Mouse (Mus musculus): ENCODE results near the gene Dusp14. TPM values are rescaled to one million over a fixed set of nuclear protein-coding genes. Genes with fewer than 3 reads are reported as not detected.

Dusp14 gene
- polyA plus RNA-seq, 1 experiment from 2014 or later = 45.7 TPM

GRCm38 (mm10) chr11:84060635-84061034 is 8.4 kb downstream of the Dusp14 start:
- H3K27me3 ChIP-seq (replicated peaks; ENCODE audit: control insufficient read depth, insufficient read depth, low read length) = no peaks in the 10 kb centered on the region
- H3K9me3 ChIP-seq (replicated peaks; ENCODE audit: control insufficient read depth, low read length) = no peaks in the 10 kb centered on the region
- H3K4me2 ChIP-seq (ENCODE audit: low read length) = no peak overlapping the region
- 83% methylated on average over 6 of the region's 6 CpGs for WGBS
- H3K9ac ChIP-seq (ENCODE audit: low read length) = no peak overlapping the region
- DNase-seq (ENCODE audit: low spot score) (no peak), ATAC-seq (no peak)
- H3K4me3 ChIP-seq (ENCODE audit: low read depth, low read length) = no peak overlapping the region
- H3K36me3 ChIP-seq (ENCODE audit: control insufficient read depth, insufficient read depth, low read length) = no peaks in the 10 kb centered on the region
- H3K27ac ChIP-seq (ENCODE audit: low read depth, low read length) = no peak overlapping the region
- H3K4me1 ChIP-seq (ENCODE audit: control insufficient read depth, insufficient read depth, low read length) = no peaks in the 10 kb centered on the region

GRCm38 (mm10) chr11:84059784-84060183 is 9.3 kb downstream of the Dusp14 start:
- ATAC-seq (no peak), DNase-seq (ENCODE audit: low spot score) (no peak)
- Histone ChIP-seq H3K9me3 (replicated peaks; ENCODE audit: control insufficient read depth, low read length) (no peaks in the 10 kb centered on the region), H3K27me3 (replicated peaks; ENCODE audit: control insufficient read depth, insufficient read depth, low read length) (no peaks in the 10 kb centered on the region), H3K4me1 (ENCODE audit: control insufficient read depth, insufficient read depth, low read length) (no peaks in the 10 kb centered on the region), H3K36me3 (ENCODE audit: control insufficient read depth, insufficient read depth, low read length) (no peaks in the 10 kb centered on the region), H3K4me3 (ENCODE audit: low read depth, low read length) (no peak overlapping the region), H3K27ac (ENCODE audit: low read depth, low read length) (no peak overlapping the region), H3K9ac (ENCODE audit: low read length) (no peak overlapping the region), H3K4me2 (ENCODE audit: low read length) (no peak overlapping the region)
- WGBS = 97% methylated on average over 2 of the region's 2 CpGs

- DNase-seq (ENCODE audit: low spot score) = no peak
- H3K27me3 ChIP-seq (replicated peaks; ENCODE audit: control insufficient read depth, insufficient read depth, low read length) = no peaks in the 10 kb centered on the region
- ATAC-seq = no peak
- H3K9me3 ChIP-seq (replicated peaks; ENCODE audit: control insufficient read depth, low read length) = no peaks in the 10 kb centered on the region
- no peaks in the 10 kb centered on the region for H3K36me3 ChIP-seq (ENCODE audit: control insufficient read depth, insufficient read depth, low read length)
- no peak overlapping the region for H3K4me2 ChIP-seq (ENCODE audit: low read length)
- no peak overlapping the region for H3K4me3 ChIP-seq (ENCODE audit: low read depth, low read length)
- H3K9ac ChIP-seq (ENCODE audit: low read length) = no peak overlapping the region
- H3K27ac ChIP-seq (ENCODE audit: low read depth, low read length) = no peak overlapping the region
- WGBS = 100% methylated on average over 2 of the region's 2 CpGs
- peaks cover 10% of the 10 kb centered on the region; the same call in 1 of the 2 replicates for H3K4me1 ChIP-seq (ENCODE audit: control insufficient read depth, insufficient read depth, low read length)
Observed at GRCm38 (mm10) chr11:84057418-84057817, 11.6 kb downstream of the Dusp14 start.

- H3K4me2 ChIP-seq (ENCODE audit: low read length) = no peak overlapping the region
- peaks cover 16% of the 10 kb centered on the region; the same call in 1 of the 2 replicates for H3K4me1 ChIP-seq (ENCODE audit: control insufficient read depth, insufficient read depth, low read length)
- DNase-seq (ENCODE audit: low spot score) (peak; percentile 88), ATAC-seq (peak; percentile 94)
- no peaks in the 10 kb centered on the region for H3K36me3 ChIP-seq (ENCODE audit: control insufficient read depth, insufficient read depth, low read length)
- H3K9ac ChIP-seq (ENCODE audit: low read length) = no peak overlapping the region
- H3K27me3 ChIP-seq (replicated peaks; ENCODE audit: control insufficient read depth, insufficient read depth, low read length) = no peaks in the 10 kb centered on the region
- WGBS = 30% methylated on average over 10 of the region's 10 CpGs
- no peaks in the 10 kb centered on the region for H3K9me3 ChIP-seq (replicated peaks; ENCODE audit: control insufficient read depth, low read length)
- H3K27ac ChIP-seq (ENCODE audit: low read depth, low read length) = peak overlapping the region; percentile 91
- no peak overlapping the region for H3K4me3 ChIP-seq (ENCODE audit: low read depth, low read length)
Observed at GRCm38 (mm10) chr11:84053524-84054163, 15.4 kb downstream of the Dusp14 start.

GRCm38 (mm10) chr11:84053055-84053454 is 16.0 kb downstream of the Dusp14 start:
- no peak for ATAC-seq

GRCm38 (mm10) chr11:84048411-84048810 is 20.6 kb downstream of the Dusp14 start:
- Histone ChIP-seq H3K4me3 (ENCODE audit: low read depth, low read length) (no peak overlapping the region), H3K4me2 (ENCODE audit: low read length) (no peak overlapping the region), H3K27me3 (replicated peaks; ENCODE audit: control insufficient read depth, insufficient read depth, low read length) (no peaks in the 10 kb centered on the region), H3K9me3 (replicated peaks; ENCODE audit: control insufficient read depth, low read length) (no peaks in the 10 kb centered on the region), H3K4me1 (ENCODE audit: control insufficient read depth, insufficient read depth, low read length) (peaks cover 29% of the 10 kb centered on the region), H3K9ac (ENCODE audit: low read length) (no peak overlapping the region), H3K36me3 (ENCODE audit: control insufficient read depth, insufficient read depth, low read length) (no peaks in the 10 kb centered on the region), H3K27ac (ENCODE audit: low read depth, low read length) (peak overlapping the region; percentile 6; the same call in 1 of the 2 replicates)
- DNase-seq (ENCODE audit: low spot score) = peak; percentile 74
- ATAC-seq = peak; percentile 62
- 62% methylated on average over 10 of the region's 10 CpGs for WGBS

More at GRCm38 (mm10) chr11:84053055-84053454, 16.0 kb downstream of the Dusp14 start:
- Histone ChIP-seq H3K9me3 (replicated peaks; ENCODE audit: control insufficient read depth, low read length) (no peaks in the 10 kb centered on the region), H3K27ac (ENCODE audit: low read depth, low read length) (peak overlapping the region; percentile 91), H3K9ac (ENCODE audit: low read length) (no peak overlapping the region), H3K4me2 (ENCODE audit: low read length) (no peak overlapping the region), H3K4me1 (ENCODE audit: control insufficient read depth, insufficient read depth, low read length) (peaks cover 20% of the 10 kb centered on the region; the same call in 1 of the 2 replicates), H3K36me3 (ENCODE audit: control insufficient read depth, insufficient read depth, low read length) (no peaks in the 10 kb centered on the region), H3K27me3 (replicated peaks; ENCODE audit: control insufficient read depth, insufficient read depth, low read length) (no peaks in the 10 kb centered on the region), H3K4me3 (ENCODE audit: low read depth, low read length) (no peak overlapping the region)
- WGBS = 82% methylated on average over 7 of the region's 7 CpGs
- no peak for DNase-seq (ENCODE audit: low spot score)

- Histone ChIP-seq H3K4me2 (ENCODE audit: low read length) (no peak overlapping the region), H3K4me3 (ENCODE audit: low read depth, low read length) (no peak overlapping the region), H3K9me3 (replicated peaks; ENCODE audit: control insufficient read depth, low read length) (no peaks in the 10 kb centered on the region), H3K36me3 (ENCODE audit: control insufficient read depth, insufficient read depth, low read length) (no peaks in the 10 kb centered on the region; the same call in 1 of the 2 replicates), H3K27ac (ENCODE audit: low read depth, low read length) (no peak overlapping the region), H3K4me1 (ENCODE audit: control insufficient read depth, insufficient read depth, low read length) (peaks cover 36% of the 10 kb centered on the region), H3K27me3 (replicated peaks; ENCODE audit: control insufficient read depth, insufficient read depth, low read length) (no peaks in the 10 kb centered on the region), H3K9ac (ENCODE audit: low read length) (no peak overlapping the region)
- no peak for DNase-seq (ENCODE audit: low spot score)
- no peak for ATAC-seq
- 63% methylated on average over 4 of the region's 4 CpGs for WGBS
Observed at GRCm38 (mm10) chr11:84047270-84047669, 21.8 kb downstream of the Dusp14 start.

GRCm38 (mm10) chr11:84044988-84045387 is 24.1 kb downstream of the Dusp14 start:
- no peak overlapping the region for H3K9ac ChIP-seq (ENCODE audit: low read length)
- peaks cover 41% of the 10 kb centered on the region for H3K4me1 ChIP-seq (ENCODE audit: control insufficient read depth, insufficient read depth, low read length)
- H3K27ac ChIP-seq (ENCODE audit: low read depth, low read length) = no peak overlapping the region
- DNase-seq (ENCODE audit: low spot score) (no peak), ATAC-seq (no peak)
- H3K9me3 ChIP-seq (replicated peaks; ENCODE audit: control insufficient read depth, low read length) = no peaks in the 10 kb centered on the region
- 25% methylated on average over 1 of the region's 1 CpGs for WGBS
- H3K36me3 ChIP-seq (ENCODE audit: control insufficient read depth, insufficient read depth, low read length) = peaks cover 18% of the 10 kb centered on the region
- H3K4me3 ChIP-seq (ENCODE audit: low read depth, low read length) = no peak overlapping the region
- H3K4me2 ChIP-seq (ENCODE audit: low read length) = no peak overlapping the region
- H3K27me3 ChIP-seq (replicated peaks; ENCODE audit: control insufficient read depth, insufficient read depth, low read length) = no peaks in the 10 kb centered on the region

All from forebrain, embryonic 14.5 days (tissue).